Mouse (Mus musculus): ENCODE data around the gene Cfap100. TPM values are rescaled to one million over a fixed set of nuclear protein-coding genes. Genes with fewer than 3 reads are reported as not detected.

The Cfap100 gene
- polyA plus RNA-seq, 1 experiment from 2014 or later, result 0.76 TPM

GRCm38 (mm10) chr6:90466847-90467410 lies 38.3 kb upstream of the Cfap100 start:
- Histone ChIP-seq H3K4me1 (peaks cover 37% of the 10 kb centered on the region), H3K36me3 (replicated peaks) (peaks cover 22% of the 10 kb centered on the region), H3K27ac (replicated peaks) (no peak overlapping the region), H3K9me3 (no peaks in the 10 kb centered on the region), H3K4me3 (no peak overlapping the region), H3K27me3 (replicated peaks; ENCODE audit: low read depth, poor library complexity, severe bottlenecking) (peaks cover 21% of the 10 kb centered on the region; the same call in 1 of the 2 replicates)
- whole genome bisulfite sequencing, result 95% methylated on average over 12 of the region's 12 CpGs
- no peak for DNase-seq (ENCODE audit: low spot score)

GRCm38 (mm10) chr6:90466079-90466478 lies 37.5 kb upstream of the Cfap100 start:
- DNase-seq (ENCODE audit: low spot score), result no peak
- 85% methylated on average over 10 of the region's 10 CpGs for WGBS
- H3K4me3 ChIP-seq, result no peak overlapping the region
- H3K9me3 ChIP-seq, result no peaks in the 10 kb centered on the region
- H3K4me1 ChIP-seq, result peaks cover 32% of the 10 kb centered on the region
- peaks cover 22% of the 10 kb centered on the region for H3K36me3 ChIP-seq (replicated peaks)
- peaks cover 30% of the 10 kb centered on the region for H3K27me3 ChIP-seq (replicated peaks; ENCODE audit: low read depth, poor library complexity, severe bottlenecking)
- no peak overlapping the region for H3K27ac ChIP-seq (replicated peaks)

GRCm38 (mm10) chr6:90465028-90465640 lies 36.5 kb upstream of the Cfap100 start:
- Histone ChIP-seq H3K9me3 (no peaks in the 10 kb centered on the region), H3K36me3 (replicated peaks) (peaks cover 20% of the 10 kb centered on the region), H3K4me1 (peaks cover 26% of the 10 kb centered on the region), H3K27ac (replicated peaks) (no peak overlapping the region), H3K4me3 (no peak overlapping the region), H3K27me3 (replicated peaks; ENCODE audit: low read depth, poor library complexity, severe bottlenecking) (peaks cover 39% of the 10 kb centered on the region)
- WGBS, result 91% methylated on average over 11 of the region's 11 CpGs
- DNase-seq (ENCODE audit: low spot score), result no peak

- peak; percentile 20 for DNase-seq (ENCODE audit: low spot score)
- Histone ChIP-seq H3K4me1 (peaks cover 26% of the 10 kb centered on the region), H3K4me3 (peak overlapping the region; percentile 78), H3K27ac (replicated peaks) (peak overlapping the region; percentile 82), H3K27me3 (replicated peaks; ENCODE audit: low read depth, poor library complexity, severe bottlenecking) (peaks cover 47% of the 10 kb centered on the region), H3K9me3 (no peaks in the 10 kb centered on the region), H3K36me3 (replicated peaks) (peaks cover 19% of the 10 kb centered on the region)
- WGBS, result 27% methylated on average over 7 of the region's 7 CpGs
Observed at GRCm38 (mm10) chr6:90463890-90464421, 35.4 kb upstream of the Cfap100 start.

- H3K27ac ChIP-seq (replicated peaks), result peak overlapping the region; percentile 82
- under 1% methylated on average over 31 of the region's 31 CpGs for WGBS
Observed at GRCm38 (mm10) chr6:90463228-90463862, 34.7 kb upstream of the Cfap100 start.

GRCm38 (mm10) chr6:90462841-90463227 lies 34.2 kb upstream of the Cfap100 start:
- Histone ChIP-seq H3K4me1 (peaks cover 26% of the 10 kb centered on the region), H3K27me3 (replicated peaks; ENCODE audit: low read depth, poor library complexity, severe bottlenecking) (peaks cover 47% of the 10 kb centered on the region), H3K9me3 (no peaks in the 10 kb centered on the region), H3K27ac (replicated peaks) (peak overlapping the region; percentile 82), H3K36me3 (replicated peaks) (peaks cover 15% of the 10 kb centered on the region), H3K4me3 (peak overlapping the region; percentile 78)
- under 1% methylated on average over 38 of the region's 38 CpGs for WGBS
- DNase-seq (ENCODE audit: low spot score), result peak; percentile 55

More at GRCm38 (mm10) chr6:90463228-90463862, 34.7 kb upstream of the Cfap100 start:
- no peaks in the 10 kb centered on the region for H3K9me3 ChIP-seq
- H3K4me1 ChIP-seq, result peaks cover 26% of the 10 kb centered on the region
- peak overlapping the region; percentile 78 for H3K4me3 ChIP-seq
- peaks cover 47% of the 10 kb centered on the region for H3K27me3 ChIP-seq (replicated peaks; ENCODE audit: low read depth, poor library complexity, severe bottlenecking)
- H3K36me3 ChIP-seq (replicated peaks), result peaks cover 19% of the 10 kb centered on the region
- DNase-seq (ENCODE audit: low spot score), result peak; percentile 87

- H3K27ac ChIP-seq (replicated peaks), result peak within 1 kb of the TSS; percentile 82
- H3K36me3 ChIP-seq (replicated peaks), result peaks cover 10% of the 10 kb centered on the region
- peaks cover 47% of the 10 kb centered on the region for H3K27me3 ChIP-seq (replicated peaks; ENCODE audit: low read depth, poor library complexity, severe bottlenecking)
- DNase-seq (ENCODE audit: low spot score), result peak; percentile 86
- H3K4me1 ChIP-seq, result peaks cover 26% of the 10 kb centered on the region
- H3K4me3 ChIP-seq, result peak within 1 kb of the TSS; percentile 78
- under 1% methylated on average over 70 of the region's 70 CpGs for WGBS
- no peaks in the 10 kb centered on the region for H3K9me3 ChIP-seq
Observed at GRCm38 (mm10) chr6:90462181-90462706, 33.6 kb upstream of the Cfap100 start, which contains the start of gene Klf15. TSS of gene Klf15 (plus strand) at chr6:90462576.

- Histone ChIP-seq H3K4me3 (peak overlapping the region; percentile 78), H3K9me3 (no peaks in the 10 kb centered on the region), H3K36me3 (replicated peaks) (peaks cover 6% of the 10 kb centered on the region), H3K27ac (replicated peaks) (peak overlapping the region; percentile 82; the same call in 1 of the 2 replicates), H3K27me3 (replicated peaks; ENCODE audit: low read depth, poor library complexity, severe bottlenecking) (peaks cover 45% of the 10 kb centered on the region), H3K4me1 (peaks cover 26% of the 10 kb centered on the region)
- 8% methylated on average over 12 of the region's 12 CpGs for WGBS
- DNase-seq (ENCODE audit: low spot score), result no peak
Observed at GRCm38 (mm10) chr6:90461771-90462170, 33.2 kb upstream of the Cfap100 start.

GRCm38 (mm10) chr6:90461181-90461580 lies 32.6 kb upstream of the Cfap100 start:
- 55% methylated on average over 2 of the region's 2 CpGs for WGBS
- Histone ChIP-seq H3K36me3 (replicated peaks) (peaks cover under 1% of the 10 kb centered on the region; the same call in 1 of the 2 replicates), H3K4me3 (no peak overlapping the region), H3K4me1 (peaks cover 26% of the 10 kb centered on the region), H3K9me3 (no peaks in the 10 kb centered on the region), H3K27me3 (replicated peaks; ENCODE audit: low read depth, poor library complexity, severe bottlenecking) (peaks cover 41% of the 10 kb centered on the region), H3K27ac (replicated peaks) (no peak overlapping the region)
- no peak for DNase-seq (ENCODE audit: low spot score)

- WGBS, result 88% methylated on average over 2 of the region's 2 CpGs
Observed at GRCm38 (mm10) chr6:90457421-90457820, 28.8 kb upstream of the Cfap100 start.

GRCm38 (mm10) chr6:90453751-90454150 lies 25.2 kb upstream of the Cfap100 start:
- Histone ChIP-seq H3K4me3 (no peak overlapping the region), H3K9me3 (no peaks in the 10 kb centered on the region), H3K27me3 (replicated peaks; ENCODE audit: low read depth, poor library complexity, severe bottlenecking) (0 out of 2 replicates have a peak, but pooled peaks cover 3% of the 10 kb centered on the region), H3K4me1 (no peaks in the 10 kb centered on the region), H3K27ac (replicated peaks) (no peak overlapping the region), H3K36me3 (replicated peaks) (no peaks in the 10 kb centered on the region)
- DNase-seq (ENCODE audit: low spot score), result no peak
- 83% methylated on average over 5 of the region's 5 CpGs for WGBS

More at GRCm38 (mm10) chr6:90457421-90457820, 28.8 kb upstream of the Cfap100 start:
- Histone ChIP-seq H3K4me3 (no peak overlapping the region), H3K27ac (replicated peaks) (no peak overlapping the region), H3K27me3 (replicated peaks; ENCODE audit: low read depth, poor library complexity, severe bottlenecking) (peaks cover 34% of the 10 kb centered on the region), H3K9me3 (no peaks in the 10 kb centered on the region), H3K36me3 (replicated peaks) (no peaks in the 10 kb centered on the region), H3K4me1 (peaks cover 8% of the 10 kb centered on the region)
- DNase-seq (ENCODE audit: low spot score), result no peak

GRCm38 (mm10) chr6:90452603-90453002 lies 24.0 kb upstream of the Cfap100 start:
- H3K36me3 ChIP-seq (replicated peaks), result no peaks in the 10 kb centered on the region
- 0 out of 2 replicates have a peak, but pooled peaks cover 3% of the 10 kb centered on the region for H3K27me3 ChIP-seq (replicated peaks; ENCODE audit: low read depth, poor library complexity, severe bottlenecking)
- H3K27ac ChIP-seq (replicated peaks), result no peak overlapping the region
- H3K4me1 ChIP-seq, result no peaks in the 10 kb centered on the region
- no peaks in the 10 kb centered on the region for H3K9me3 ChIP-seq
- no peak overlapping the region for H3K4me3 ChIP-seq
- no peak for DNase-seq (ENCODE audit: low spot score)
